Mouse (Mus musculus): ENCODE measurements around the gene Ipmk. TPM values are rescaled to one million over a fixed set of nuclear protein-coding genes. Genes with fewer than 3 reads are reported as not detected.

The Ipmk gene
- polyA plus RNA-seq, 1 experiment from 2014 or later: 16.5 TPM

- Histone ChIP-seq H3K4me2 (ENCODE audit: low read length) (no peak overlapping the region), H3K27me3 (ENCODE audit: control insufficient read depth, insufficient read depth, low read depth, low read length) (no peaks in the 10 kb centered on the region), H3K4me3 (ENCODE audit: low read depth, low read length) (no peak overlapping the region), H3K4me1 (ENCODE audit: control insufficient read depth, insufficient read depth, low read length) (no peaks in the 10 kb centered on the region), H3K9me3 (replicated peaks; ENCODE audit: control insufficient read depth, low read length, poor library complexity, severe bottlenecking) (0 out of 2 replicates have a peak, but pooled peaks cover 3% of the 10 kb centered on the region), H3K27ac (ENCODE audit: low read length) (no peak overlapping the region), H3K36me3 (ENCODE audit: control insufficient read depth, insufficient read depth, low read length) (no peaks in the 10 kb centered on the region), H3K9ac (ENCODE audit: low read depth, low read length) (no peak overlapping the region)
- 81% methylated on average over 10 of the region's 10 CpGs for WGBS
- ATAC-seq: no peak
Observed at GRCm38 (mm10) chr10:71398383-71399145, 51.0 kb downstream of the Ipmk start.

- Histone ChIP-seq H3K9ac (ENCODE audit: low read depth, low read length) (no peak overlapping the region), H3K9me3 (replicated peaks; ENCODE audit: control insufficient read depth, low read length, poor library complexity, severe bottlenecking) (no peaks in the 10 kb centered on the region), H3K36me3 (ENCODE audit: control insufficient read depth, insufficient read depth, low read length) (no peaks in the 10 kb centered on the region), H3K27me3 (ENCODE audit: control insufficient read depth, insufficient read depth, low read depth, low read length) (no peaks in the 10 kb centered on the region), H3K27ac (ENCODE audit: low read length) (no peak overlapping the region), H3K4me3 (ENCODE audit: low read depth, low read length) (no peak overlapping the region), H3K4me2 (ENCODE audit: low read length) (no peak overlapping the region), H3K4me1 (ENCODE audit: control insufficient read depth, insufficient read depth, low read length) (no peaks in the 10 kb centered on the region)
- 85% methylated on average over 8 of the region's 8 CpGs for WGBS
- no peak for ATAC-seq
Observed at GRCm38 (mm10) chr10:71399399-71399798, 51.8 kb downstream of the Ipmk start.

GRCm38 (mm10) chr10:71399987-71400386, 52.4 kb downstream of the Ipmk start:
- H3K27me3 ChIP-seq (ENCODE audit: control insufficient read depth, insufficient read depth, low read depth, low read length): no peaks in the 10 kb centered on the region
- H3K9ac ChIP-seq (ENCODE audit: low read depth, low read length): no peak overlapping the region
- no peak overlapping the region for H3K4me2 ChIP-seq (ENCODE audit: low read length)
- 86% methylated on average over 8 of the region's 8 CpGs for WGBS
- no peak overlapping the region for H3K4me3 ChIP-seq (ENCODE audit: low read depth, low read length)
- H3K27ac ChIP-seq (ENCODE audit: low read length): no peak overlapping the region
- no peaks in the 10 kb centered on the region for H3K36me3 ChIP-seq (ENCODE audit: control insufficient read depth, insufficient read depth, low read length)
- no peak for ATAC-seq
- H3K4me1 ChIP-seq (ENCODE audit: control insufficient read depth, insufficient read depth, low read length): no peaks in the 10 kb centered on the region
- H3K9me3 ChIP-seq (replicated peaks; ENCODE audit: control insufficient read depth, low read length, poor library complexity, severe bottlenecking): no peaks in the 10 kb centered on the region

- no peaks in the 10 kb centered on the region for H3K4me1 ChIP-seq (ENCODE audit: control insufficient read depth, insufficient read depth, low read length)
- no peak overlapping the region for H3K9ac ChIP-seq (ENCODE audit: low read depth, low read length)
- 61% methylated on average over 13 of the region's 13 CpGs for WGBS
- H3K4me3 ChIP-seq (ENCODE audit: low read depth, low read length): no peak overlapping the region
- no peaks in the 10 kb centered on the region for H3K9me3 ChIP-seq (replicated peaks; ENCODE audit: control insufficient read depth, low read length, poor library complexity, severe bottlenecking)
- no peak overlapping the region for H3K27ac ChIP-seq (ENCODE audit: low read length)
- H3K4me2 ChIP-seq (ENCODE audit: low read length): no peak overlapping the region
- H3K27me3 ChIP-seq (ENCODE audit: control insufficient read depth, insufficient read depth, low read depth, low read length): no peaks in the 10 kb centered on the region
- no peak for ATAC-seq
- no peaks in the 10 kb centered on the region for H3K36me3 ChIP-seq (ENCODE audit: control insufficient read depth, insufficient read depth, low read length)
Observed at GRCm38 (mm10) chr10:71400818-71401646, 53.5 kb downstream of the Ipmk start.

GRCm38 (mm10) chr10:71403638-71404037, 56.1 kb downstream of the Ipmk start:
- Histone ChIP-seq H3K36me3 (ENCODE audit: control insufficient read depth, insufficient read depth, low read length) (no peaks in the 10 kb centered on the region), H3K9me3 (replicated peaks; ENCODE audit: control insufficient read depth, low read length, poor library complexity, severe bottlenecking) (no peaks in the 10 kb centered on the region), H3K27ac (ENCODE audit: low read length) (no peak overlapping the region), H3K27me3 (ENCODE audit: control insufficient read depth, insufficient read depth, low read depth, low read length) (no peaks in the 10 kb centered on the region), H3K4me1 (ENCODE audit: control insufficient read depth, insufficient read depth, low read length) (no peaks in the 10 kb centered on the region), H3K4me2 (ENCODE audit: low read length) (no peak overlapping the region), H3K9ac (ENCODE audit: low read depth, low read length) (no peak overlapping the region), H3K4me3 (ENCODE audit: low read depth, low read length) (no peak overlapping the region)
- 68% methylated on average over 3 of the region's 3 CpGs for WGBS
- no peak for ATAC-seq

- Histone ChIP-seq H3K27me3 (ENCODE audit: control insufficient read depth, insufficient read depth, low read depth, low read length) (no peaks in the 10 kb centered on the region), H3K27ac (ENCODE audit: low read length) (no peak overlapping the region), H3K9me3 (replicated peaks; ENCODE audit: control insufficient read depth, low read length, poor library complexity, severe bottlenecking) (no peaks in the 10 kb centered on the region), H3K4me3 (ENCODE audit: low read depth, low read length) (no peak overlapping the region), H3K4me1 (ENCODE audit: control insufficient read depth, insufficient read depth, low read length) (no peaks in the 10 kb centered on the region), H3K4me2 (ENCODE audit: low read length) (no peak overlapping the region), H3K9ac (ENCODE audit: low read depth, low read length) (no peak overlapping the region), H3K36me3 (ENCODE audit: control insufficient read depth, insufficient read depth, low read length) (no peaks in the 10 kb centered on the region)
- ATAC-seq: peak; percentile 69
- 60% methylated on average over 5 of the region's 5 CpGs for WGBS
Observed at GRCm38 (mm10) chr10:71405523-71406217, 58.1 kb downstream of the Ipmk start.

GRCm38 (mm10) chr10:71409948-71410347, 62.4 kb downstream of the Ipmk start:
- no peak overlapping the region for H3K9ac ChIP-seq (ENCODE audit: low read depth, low read length)
- H3K36me3 ChIP-seq (ENCODE audit: control insufficient read depth, insufficient read depth, low read length): no peaks in the 10 kb centered on the region
- 86% methylated on average over 5 of the region's 5 CpGs for WGBS
- H3K4me3 ChIP-seq (ENCODE audit: low read depth, low read length): no peak overlapping the region
- H3K4me1 ChIP-seq (ENCODE audit: control insufficient read depth, insufficient read depth, low read length): no peaks in the 10 kb centered on the region
- no peaks in the 10 kb centered on the region for H3K9me3 ChIP-seq (replicated peaks; ENCODE audit: control insufficient read depth, low read length, poor library complexity, severe bottlenecking)
- no peak for ATAC-seq
- no peak overlapping the region for H3K4me2 ChIP-seq (ENCODE audit: low read length)
- H3K27me3 ChIP-seq (ENCODE audit: control insufficient read depth, insufficient read depth, low read depth, low read length): no peaks in the 10 kb centered on the region
- H3K27ac ChIP-seq (ENCODE audit: low read length): no peak overlapping the region

GRCm38 (mm10) chr10:71413401-71413800, 65.8 kb downstream of the Ipmk start:
- 90% methylated on average over 12 of the region's 12 CpGs for WGBS
- no peak overlapping the region for H3K4me3 ChIP-seq (ENCODE audit: low read depth, low read length)

More at GRCm38 (mm10) chr10:71413401-71413800, 65.8 kb downstream of the Ipmk start:
- Histone ChIP-seq H3K36me3 (ENCODE audit: control insufficient read depth, insufficient read depth, low read length) (no peaks in the 10 kb centered on the region), H3K4me2 (ENCODE audit: low read length) (no peak overlapping the region), H3K9ac (ENCODE audit: low read depth, low read length) (no peak overlapping the region), H3K27ac (ENCODE audit: low read length) (no peak overlapping the region), H3K27me3 (ENCODE audit: control insufficient read depth, insufficient read depth, low read depth, low read length) (no peaks in the 10 kb centered on the region), H3K4me1 (ENCODE audit: control insufficient read depth, insufficient read depth, low read length) (no peaks in the 10 kb centered on the region), H3K9me3 (replicated peaks; ENCODE audit: control insufficient read depth, low read length, poor library complexity, severe bottlenecking) (no peaks in the 10 kb centered on the region)
- ATAC-seq: no peak
